Mouse (Mus musculus): ENCODE data around the gene Clstn2. TPM values are rescaled to one million over a fixed set of nuclear protein-coding genes. Genes with fewer than 3 reads are reported as not detected.

Clstn2 gene
- polyA plus RNA-seq, 1 experiment from 2014 or later = 1.3 TPM

GRCm38 (mm10) chr9:97532536-97532935, 500.4 kb downstream of the Clstn2 start:
- no peak for DNase-seq (ENCODE audit: low spot score)

GRCm38 (mm10) chr9:97527926-97528325, 505.1 kb downstream of the Clstn2 start:
- Histone ChIP-seq H3K27me3 (ENCODE audit: control insufficient read depth, insufficient read depth, low read length) (no peaks in the 10 kb centered on the region), H3K4me1 (ENCODE audit: control insufficient read depth, insufficient read depth, low read length) (no peaks in the 10 kb centered on the region), H3K36me3 (ENCODE audit: control insufficient read depth, insufficient read depth, low read length) (no peaks in the 10 kb centered on the region), H3K27ac (replicated peaks; ENCODE audit: low read depth, low read length) (no peak overlapping the region), H3K4me3 (ENCODE audit: low read depth, low read length) (no peak overlapping the region), H3K4me2 (ENCODE audit: low read depth, severe bottlenecking) (no peak overlapping the region), H3K9me3 (ENCODE audit: control insufficient read depth, low read length) (no peaks in the 10 kb centered on the region), H3K9ac (ENCODE audit: low read length) (no peak overlapping the region)
- WGBS = 96% methylated on average over 1 of the region's 1 CpGs
- DNase-seq (ENCODE audit: low spot score) = no peak
- no peak for ATAC-seq (ENCODE audit: insufficient number of reproducible peaks, low FRiP score, low TSS enrichment, low read depth)

More at GRCm38 (mm10) chr9:97532536-97532935, 500.4 kb downstream of the Clstn2 start:
- no peaks in the 10 kb centered on the region for H3K36me3 ChIP-seq (ENCODE audit: control insufficient read depth, insufficient read depth, low read length)
- H3K27me3 ChIP-seq (ENCODE audit: control insufficient read depth, insufficient read depth, low read length) = no peaks in the 10 kb centered on the region
- H3K4me3 ChIP-seq (ENCODE audit: low read depth, low read length) = no peak overlapping the region
- no peak overlapping the region for H3K9ac ChIP-seq (ENCODE audit: low read length)
- WGBS = 92% methylated on average over 13 of the region's 13 CpGs
- no peak for ATAC-seq (ENCODE audit: insufficient number of reproducible peaks, low FRiP score, low TSS enrichment, low read depth)
- no peak overlapping the region for H3K27ac ChIP-seq (replicated peaks; ENCODE audit: low read depth, low read length)
- no peaks in the 10 kb centered on the region for H3K9me3 ChIP-seq (ENCODE audit: control insufficient read depth, low read length)
- H3K4me1 ChIP-seq (ENCODE audit: control insufficient read depth, insufficient read depth, low read length) = no peaks in the 10 kb centered on the region
- H3K4me2 ChIP-seq (ENCODE audit: low read depth, severe bottlenecking) = no peak overlapping the region

- Histone ChIP-seq H3K4me2 (ENCODE audit: low read depth, severe bottlenecking) (no peak overlapping the region), H3K27me3 (ENCODE audit: control insufficient read depth, insufficient read depth, low read length) (no peaks in the 10 kb centered on the region), H3K4me3 (ENCODE audit: low read depth, low read length) (no peak overlapping the region), H3K27ac (replicated peaks; ENCODE audit: low read depth, low read length) (no peak overlapping the region), H3K9me3 (ENCODE audit: control insufficient read depth, low read length) (no peaks in the 10 kb centered on the region), H3K9ac (ENCODE audit: low read length) (no peak overlapping the region), H3K4me1 (ENCODE audit: control insufficient read depth, insufficient read depth, low read length) (no peaks in the 10 kb centered on the region), H3K36me3 (ENCODE audit: control insufficient read depth, insufficient read depth, low read length) (no peaks in the 10 kb centered on the region)
- 85% methylated on average over 1 of the region's 1 CpGs for WGBS
- no peak for ATAC-seq (ENCODE audit: insufficient number of reproducible peaks, low FRiP score, low TSS enrichment, low read depth)
- DNase-seq (ENCODE audit: low spot score) = no peak
Measured at GRCm38 (mm10) chr9:97527276-97527675, 505.7 kb downstream of the Clstn2 start.

- Histone ChIP-seq H3K4me1 (ENCODE audit: control insufficient read depth, insufficient read depth, low read length) (no peaks in the 10 kb centered on the region), H3K9ac (ENCODE audit: low read length) (no peak overlapping the region), H3K4me3 (ENCODE audit: low read depth, low read length) (no peak overlapping the region), H3K27ac (replicated peaks; ENCODE audit: low read depth, low read length) (no peak overlapping the region), H3K36me3 (ENCODE audit: control insufficient read depth, insufficient read depth, low read length) (no peaks in the 10 kb centered on the region), H3K9me3 (ENCODE audit: control insufficient read depth, low read length) (no peaks in the 10 kb centered on the region), H3K4me2 (ENCODE audit: low read depth, severe bottlenecking) (no peak overlapping the region), H3K27me3 (ENCODE audit: control insufficient read depth, insufficient read depth, low read length) (no peaks in the 10 kb centered on the region)
- ATAC-seq (ENCODE audit: insufficient number of reproducible peaks, low FRiP score, low TSS enrichment, low read depth) (no peak), DNase-seq (ENCODE audit: low spot score) (no peak)
- WGBS = 83% methylated on average over 3 of the region's 3 CpGs
Measured at GRCm38 (mm10) chr9:97525563-97525962, 507.4 kb downstream of the Clstn2 start.

- no peak overlapping the region for H3K9ac ChIP-seq (ENCODE audit: low read length)
- no peaks in the 10 kb centered on the region for H3K27me3 ChIP-seq (ENCODE audit: control insufficient read depth, insufficient read depth, low read length)
- WGBS = 86% methylated on average over 3 of the region's 3 CpGs
- H3K27ac ChIP-seq (replicated peaks; ENCODE audit: low read depth, low read length) = no peak overlapping the region
- H3K4me1 ChIP-seq (ENCODE audit: control insufficient read depth, insufficient read depth, low read length) = no peaks in the 10 kb centered on the region
- H3K4me3 ChIP-seq (ENCODE audit: low read depth, low read length) = no peak overlapping the region
- ATAC-seq (ENCODE audit: insufficient number of reproducible peaks, low FRiP score, low TSS enrichment, low read depth) = no peak
- H3K4me2 ChIP-seq (ENCODE audit: low read depth, severe bottlenecking) = no peak overlapping the region
- H3K36me3 ChIP-seq (ENCODE audit: control insufficient read depth, insufficient read depth, low read length) = no peaks in the 10 kb centered on the region
- no peak for DNase-seq (ENCODE audit: low spot score)
- H3K9me3 ChIP-seq (ENCODE audit: control insufficient read depth, low read length) = no peaks in the 10 kb centered on the region
Measured at GRCm38 (mm10) chr9:97524861-97525260, 508.1 kb downstream of the Clstn2 start.

- no peak overlapping the region for H3K4me3 ChIP-seq (ENCODE audit: low read depth, low read length)
- H3K36me3 ChIP-seq (ENCODE audit: control insufficient read depth, insufficient read depth, low read length) = no peaks in the 10 kb centered on the region
- no peak overlapping the region for H3K9ac ChIP-seq (ENCODE audit: low read length)
- no peaks in the 10 kb centered on the region for H3K9me3 ChIP-seq (ENCODE audit: control insufficient read depth, low read length)
- H3K4me2 ChIP-seq (ENCODE audit: low read depth, severe bottlenecking) = no peak overlapping the region
- ATAC-seq (ENCODE audit: insufficient number of reproducible peaks, low FRiP score, low TSS enrichment, low read depth) (no peak), DNase-seq (ENCODE audit: low spot score) (no peak)
- no peaks in the 10 kb centered on the region for H3K27me3 ChIP-seq (ENCODE audit: control insufficient read depth, insufficient read depth, low read length)
- 97% methylated on average over 3 of the region's 3 CpGs for WGBS
- H3K27ac ChIP-seq (replicated peaks; ENCODE audit: low read depth, low read length) = no peak overlapping the region
- H3K4me1 ChIP-seq (ENCODE audit: control insufficient read depth, insufficient read depth, low read length) = no peaks in the 10 kb centered on the region
Measured at GRCm38 (mm10) chr9:97520771-97521170, 512.2 kb downstream of the Clstn2 start.

- no peak for DNase-seq (ENCODE audit: low spot score)
- H3K4me3 ChIP-seq (ENCODE audit: low read depth, low read length) = no peak overlapping the region
- H3K4me2 ChIP-seq (ENCODE audit: low read depth, severe bottlenecking) = no peak overlapping the region
- ATAC-seq (ENCODE audit: insufficient number of reproducible peaks, low FRiP score, low TSS enrichment, low read depth) = no peak
- no peak overlapping the region for H3K27ac ChIP-seq (replicated peaks; ENCODE audit: low read depth, low read length)
- no peaks in the 10 kb centered on the region for H3K4me1 ChIP-seq (ENCODE audit: control insufficient read depth, insufficient read depth, low read length)
- no peaks in the 10 kb centered on the region for H3K27me3 ChIP-seq (ENCODE audit: control insufficient read depth, insufficient read depth, low read length)
- no peaks in the 10 kb centered on the region for H3K36me3 ChIP-seq (ENCODE audit: control insufficient read depth, insufficient read depth, low read length)
- no peak overlapping the region for H3K9ac ChIP-seq (ENCODE audit: low read length)
- no peaks in the 10 kb centered on the region for H3K9me3 ChIP-seq (ENCODE audit: control insufficient read depth, low read length)
- WGBS = 66% methylated on average over 3 of the region's 3 CpGs
Measured at GRCm38 (mm10) chr9:97517006-97517405, 516.0 kb downstream of the Clstn2 start.

- no peaks in the 10 kb centered on the region for H3K4me1 ChIP-seq (ENCODE audit: control insufficient read depth, insufficient read depth, low read length)
- H3K4me3 ChIP-seq (ENCODE audit: low read depth, low read length) = no peak overlapping the region
- no peak overlapping the region for H3K27ac ChIP-seq (replicated peaks; ENCODE audit: low read depth, low read length)
- no peak for ATAC-seq (ENCODE audit: insufficient number of reproducible peaks, low FRiP score, low TSS enrichment, low read depth)
- H3K36me3 ChIP-seq (ENCODE audit: control insufficient read depth, insufficient read depth, low read length) = no peaks in the 10 kb centered on the region
- DNase-seq (ENCODE audit: low spot score) = no peak
- H3K9ac ChIP-seq (ENCODE audit: low read length) = no peak overlapping the region
- WGBS = 87% methylated on average over 2 of the region's 2 CpGs
- H3K27me3 ChIP-seq (ENCODE audit: control insufficient read depth, insufficient read depth, low read length) = no peaks in the 10 kb centered on the region
- no peaks in the 10 kb centered on the region for H3K9me3 ChIP-seq (ENCODE audit: control insufficient read depth, low read length)
- no peak overlapping the region for H3K4me2 ChIP-seq (ENCODE audit: low read depth, severe bottlenecking)
Measured at GRCm38 (mm10) chr9:97514639-97515038, 518.3 kb downstream of the Clstn2 start.

GRCm38 (mm10) chr9:97512282-97512850, 520.6 kb downstream of the Clstn2 start:
- H3K9me3 ChIP-seq (ENCODE audit: control insufficient read depth, low read length) = no peaks in the 10 kb centered on the region
- H3K27me3 ChIP-seq (ENCODE audit: control insufficient read depth, insufficient read depth, low read length) = no peaks in the 10 kb centered on the region
- DNase-seq (ENCODE audit: low spot score) (no peak), ATAC-seq (ENCODE audit: insufficient number of reproducible peaks, low FRiP score, low TSS enrichment, low read depth) (no peak)
- no peaks in the 10 kb centered on the region for H3K4me1 ChIP-seq (ENCODE audit: control insufficient read depth, insufficient read depth, low read length)
- H3K36me3 ChIP-seq (ENCODE audit: control insufficient read depth, insufficient read depth, low read length) = no peaks in the 10 kb centered on the region
- WGBS = 92% methylated on average over 3 of the region's 3 CpGs
- H3K27ac ChIP-seq (replicated peaks; ENCODE audit: low read depth, low read length) = no peak overlapping the region
- no peak overlapping the region for H3K4me3 ChIP-seq (ENCODE audit: low read depth, low read length)
- H3K4me2 ChIP-seq (ENCODE audit: low read depth, severe bottlenecking) = no peak overlapping the region
- no peak overlapping the region for H3K9ac ChIP-seq (ENCODE audit: low read length)

All from limb, embryonic 11.5 days (tissue).